Mouse (Mus musculus) erythroid progenitor cell, adult 5-6 weeks (primary cell): ENCODE results near the gene Ptk6. TPM values are rescaled to one million over a fixed set of nuclear protein-coding genes. Genes with fewer than 3 reads are reported as not detected.

Experiments
- ATAC-seq: replicated peaks from 2 replicates; pipeline ENCODE4 v1.8.0; 2016; ENCODE audit warnings: moderate number of reproducible peaks, mild to moderate bottlenecking, moderate TSS enrichment, inconsistent platforms; ENCODE audit not compliant: poor library complexity, low FRiP score, severe bottlenecking
- total RNA-seq, 2 experiments: library from RNA; stranded (forward) in 1 of 2; stranded (reverse) in 1 of 2; fragments of 150-400 nt in 1 of 2; fragments of 186-747, 209-891 nt in 1 of 2; gene quantifications; 2 replicates each; pipeline versions ENCODE4 v1.2.3 to v1.2.4; 2015 to 2017; ENCODE audit warnings: low replicate concordance in 2 of 2

Gene Ptk6
- total RNA-seq, 2 experiments from 2014 or later = not detected

DNA sequence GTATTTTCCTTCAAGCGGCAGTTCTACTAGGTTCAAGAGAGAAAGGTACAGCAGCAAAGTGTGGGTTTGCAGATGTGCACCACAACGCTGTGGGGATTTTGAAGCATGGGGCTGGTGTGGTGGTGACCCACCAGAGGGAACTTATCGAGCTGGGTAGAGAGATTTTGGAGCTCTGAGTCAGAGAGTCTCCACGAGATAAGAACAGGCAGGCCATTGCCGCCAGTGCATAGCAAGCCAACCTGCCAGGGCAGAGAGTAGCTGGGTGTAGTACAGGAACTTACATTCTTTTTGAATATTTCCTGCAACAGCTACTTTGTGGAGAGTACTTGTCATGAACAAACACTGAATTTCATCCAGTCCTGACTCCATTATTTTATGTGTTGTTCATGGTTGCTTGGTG lies 24.1 kb downstream of the Ptk6 start:
- ATAC-seq = no peak

DNA sequence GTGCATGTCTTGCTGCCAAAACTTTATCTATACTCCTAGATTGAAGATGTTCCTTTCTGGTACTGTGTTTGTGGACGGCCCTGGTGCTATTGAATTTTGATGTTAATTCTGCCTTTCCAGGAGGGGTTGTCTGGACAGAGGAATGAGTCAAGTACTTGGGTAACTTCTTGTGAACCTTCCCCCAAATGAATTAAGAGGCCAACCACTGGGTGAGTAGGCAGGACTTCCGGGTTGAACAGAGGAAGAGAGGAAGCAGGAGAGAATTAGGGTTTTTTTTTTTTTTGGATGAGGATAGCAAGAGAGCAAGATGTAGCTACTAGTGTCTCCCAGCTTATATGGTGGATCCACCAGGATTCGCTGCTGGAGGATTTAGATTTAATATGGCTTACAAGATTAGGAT lies 24.6 kb downstream of the Ptk6 start:
- ATAC-seq = no peak

- ATAC-seq = no peak
Measured at GRCm38 (mm10) chr2:181174646-181175045, 27.9 kb downstream of the Ptk6 start.

DNA sequence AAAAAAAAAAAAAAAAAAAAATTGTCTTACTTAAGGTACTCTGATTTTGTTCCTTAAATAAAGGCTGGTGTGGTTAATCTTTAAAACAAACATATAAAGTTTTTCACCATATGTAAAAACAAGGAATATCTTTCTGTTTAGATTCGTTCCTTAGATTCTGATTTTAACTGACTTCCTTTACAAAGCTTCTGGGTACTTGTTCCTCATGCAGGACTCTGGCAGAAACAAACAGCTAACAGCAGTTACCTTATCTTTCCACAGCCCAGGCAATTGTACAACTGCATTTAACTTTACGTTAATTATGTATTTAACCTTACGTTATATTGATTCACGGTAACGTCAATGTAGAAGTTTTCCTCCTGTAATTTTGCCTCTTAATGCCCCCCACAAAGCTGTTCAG lies 36.1 kb downstream of the Ptk6 start:
- ATAC-seq = no peak

DNA sequence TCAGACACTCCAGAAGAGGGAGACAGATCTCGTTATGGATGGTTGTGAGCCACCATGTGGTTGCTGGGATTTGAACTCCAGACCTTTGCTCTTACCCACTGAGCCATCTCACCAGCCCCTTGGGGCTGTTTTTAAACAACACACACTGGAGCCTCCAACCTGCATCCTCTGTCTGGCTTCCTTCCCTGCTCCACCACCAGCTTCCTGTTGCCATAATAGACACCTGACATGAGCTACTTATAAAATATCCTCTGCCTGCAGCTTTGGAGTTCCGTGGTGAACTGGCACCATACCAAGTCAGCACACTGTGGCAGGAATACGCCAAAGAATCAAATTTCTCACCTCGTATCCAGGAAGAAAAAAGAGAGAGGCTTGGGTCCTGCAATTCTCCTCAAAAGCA lies 41.8 kb downstream of the Ptk6 start:
- no peak for ATAC-seq

DNA sequence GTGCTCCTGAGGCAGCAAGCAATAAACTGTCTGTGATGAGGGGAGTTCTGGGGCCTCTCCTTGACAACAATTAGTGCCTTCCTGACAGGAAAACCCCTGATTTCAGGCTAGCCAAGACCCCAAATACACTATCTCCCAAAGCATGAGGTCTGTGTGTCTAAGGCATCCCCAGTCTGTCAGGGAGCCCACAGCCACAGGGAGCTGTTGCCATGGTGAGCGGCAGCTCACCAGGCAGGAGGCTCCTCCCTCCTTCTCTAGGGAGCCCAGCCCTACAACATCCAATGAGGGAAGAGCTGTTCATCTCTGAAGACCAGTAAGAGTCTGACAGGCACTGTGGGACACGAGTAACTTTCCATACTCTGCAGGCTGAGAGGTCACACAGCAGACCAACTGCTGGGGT lies 42.8 kb downstream of the Ptk6 start:
- ATAC-seq = no peak

GRCm38 (mm10) chr2:181159091-181159514 lies 43.5 kb downstream of the Ptk6 start:
- no peak for ATAC-seq

GRCm38 (mm10) chr2:181158471-181158870 lies 44.1 kb downstream of the Ptk6 start:
- no peak for ATAC-seq

DNA sequence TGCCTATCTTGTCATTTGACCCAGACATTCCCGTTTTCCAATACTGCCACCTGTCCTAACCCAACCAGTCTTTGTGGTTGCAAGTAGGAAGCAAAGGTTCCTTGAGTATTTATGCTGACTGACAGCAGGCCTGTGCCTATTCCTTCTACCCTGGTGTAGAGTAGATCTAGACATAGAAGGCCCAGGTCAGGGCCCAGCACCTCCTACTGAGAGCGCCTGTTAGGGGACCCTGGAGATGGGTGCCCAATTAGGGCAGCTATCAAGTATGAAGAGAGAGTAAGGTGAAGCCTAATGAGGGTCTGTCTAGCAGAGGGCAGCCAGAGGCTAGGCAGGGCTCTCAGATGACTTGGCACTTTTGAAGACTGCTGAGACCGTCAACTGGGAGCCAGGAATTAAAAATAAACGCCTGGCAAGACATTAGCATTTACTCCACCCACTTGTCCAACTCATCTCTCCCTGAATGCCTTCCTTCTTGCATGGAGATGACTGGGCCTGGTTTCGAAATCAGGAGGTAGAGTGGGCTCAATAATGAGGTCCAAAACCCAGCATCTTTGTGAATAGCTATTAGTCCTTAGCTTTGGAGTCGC lies 44.8 kb downstream of the Ptk6 start:
- ATAC-seq = no peak

- no peak for ATAC-seq
Measured at GRCm38 (mm10) chr2:181157180-181157579, 45.4 kb downstream of the Ptk6 start.

DNA sequence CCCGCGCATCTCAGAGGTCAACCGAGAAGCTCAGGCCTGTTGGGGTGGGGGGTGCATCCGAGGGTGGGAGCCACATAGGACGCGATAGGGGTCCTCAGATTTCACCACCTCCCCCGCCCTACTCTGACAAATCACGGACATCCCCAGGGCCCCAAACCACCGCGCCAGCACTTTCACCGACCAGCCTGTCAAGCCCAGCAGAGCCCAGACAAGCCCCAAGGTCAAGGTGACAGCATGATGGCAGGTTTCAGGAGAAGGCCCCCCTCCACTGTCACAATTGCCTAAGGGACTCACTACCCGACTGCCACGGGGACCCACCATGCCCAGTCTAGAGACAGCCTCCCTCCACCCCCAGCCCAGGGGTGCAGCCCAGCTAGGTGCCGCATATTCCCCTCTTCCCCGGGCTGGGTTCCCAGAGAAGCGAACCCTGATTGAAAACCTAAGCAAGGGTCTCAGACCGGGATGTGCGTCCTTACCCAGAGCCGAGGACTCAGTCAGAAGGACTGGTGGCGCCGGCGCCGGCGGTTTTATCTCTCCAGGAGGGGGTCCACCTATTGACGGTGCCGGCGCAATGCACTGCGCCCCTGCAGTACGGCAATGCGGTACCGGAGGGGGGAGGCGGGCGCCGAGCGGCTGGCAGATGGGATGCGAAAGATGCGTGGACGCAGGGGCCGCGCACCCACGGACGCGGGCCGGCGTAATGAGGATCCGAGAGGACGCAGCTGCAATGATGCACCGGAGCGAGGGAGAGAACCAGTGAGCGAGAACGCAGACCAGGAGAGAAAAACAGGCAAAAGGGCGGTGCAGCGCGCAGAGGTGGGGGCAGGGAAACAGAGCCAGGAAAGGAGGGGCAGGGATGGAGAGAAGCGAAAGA lies 46.1 kb downstream of the Ptk6 start, which contains the start of gene Eef1a2:
TSS of gene Eef1a2 (minus strand) at position 767 of the 874 bp plus-strand sequence.
- ATAC-seq = no peak

- no peak for ATAC-seq
Measured at GRCm38 (mm10) chr2:181155801-181156200, 46.8 kb downstream of the Ptk6 start.

DNA sequence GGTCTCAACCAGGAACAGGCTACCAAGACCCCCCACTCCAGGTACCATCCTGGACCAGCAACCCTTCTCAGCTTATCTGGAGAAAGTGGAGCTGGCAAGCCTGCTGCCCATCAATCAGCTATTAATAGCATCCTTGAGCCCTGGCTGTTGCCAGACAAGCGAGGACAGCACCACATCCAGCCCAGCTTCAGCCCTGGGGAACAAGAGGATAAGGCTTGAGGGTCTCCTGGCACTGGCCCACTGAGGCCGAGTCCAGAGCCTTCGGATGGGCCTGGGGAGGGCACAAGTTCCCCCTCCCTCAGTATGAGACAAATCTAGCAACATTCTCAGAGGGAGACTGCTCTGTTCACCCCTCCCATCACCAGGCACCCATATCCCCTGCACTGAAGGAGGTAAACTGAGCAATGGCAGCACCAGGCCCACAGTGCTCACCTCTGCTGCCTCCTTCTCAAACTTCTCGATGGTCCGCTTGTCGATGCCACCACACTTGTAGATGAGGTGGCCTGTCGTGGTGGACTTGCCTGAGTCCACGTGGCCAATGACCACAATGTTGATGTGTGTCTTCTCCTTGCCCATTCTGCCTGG lies 47.7 kb downstream of the Ptk6 start:
- no peak for ATAC-seq

DNA sequence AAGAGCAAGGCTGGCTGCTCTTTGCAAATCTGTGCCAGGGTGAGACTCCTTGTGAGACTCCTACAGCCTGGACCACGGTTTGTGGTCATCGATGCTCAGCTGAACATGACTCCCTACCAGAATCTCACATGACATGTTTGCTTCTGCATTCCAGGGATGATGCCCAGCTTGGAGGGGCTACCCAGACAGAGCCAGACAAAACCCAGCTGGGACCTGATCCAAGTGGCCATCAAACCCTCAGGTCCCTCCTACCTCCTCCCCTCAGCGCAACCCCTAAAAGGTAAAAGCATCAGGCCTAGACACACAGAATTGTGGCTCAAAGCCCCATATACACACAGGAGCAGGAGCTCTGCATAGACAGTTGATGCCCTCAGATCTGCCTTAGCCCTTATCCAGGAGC lies 48.2 kb downstream of the Ptk6 start:
- ATAC-seq = no peak

GRCm38 (mm10) chr2:181153837-181154236 lies 48.8 kb downstream of the Ptk6 start:
- ATAC-seq = no peak

DNA sequence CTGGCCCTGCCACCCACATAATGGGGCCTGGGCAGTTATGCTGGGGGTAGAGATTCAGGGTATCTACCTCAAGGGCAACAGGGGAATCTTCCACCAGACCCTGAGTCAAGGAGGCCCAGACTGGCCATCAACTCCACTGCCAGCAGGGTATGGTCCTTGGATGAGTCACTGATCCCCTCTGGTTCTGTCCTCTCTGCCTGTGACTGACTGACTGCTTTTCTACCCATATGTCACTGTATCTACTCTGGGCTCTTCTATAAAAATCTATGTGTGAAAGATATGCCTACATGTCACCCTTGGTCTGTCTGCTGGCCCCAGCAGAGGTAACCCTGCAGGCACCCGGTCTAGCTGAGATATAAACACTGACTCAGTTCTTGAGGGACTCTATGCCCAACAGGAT lies 49.5 kb downstream of the Ptk6 start:
- no peak for ATAC-seq

- ATAC-seq = no peak
Measured at GRCm38 (mm10) chr2:181152701-181153100, 49.9 kb downstream of the Ptk6 start.

GRCm38 (mm10) chr2:181150281-181150680 lies 52.3 kb downstream of the Ptk6 start:
- no peak for ATAC-seq

GRCm38 (mm10) chr2:181148318-181148955 lies 54.2 kb downstream of the Ptk6 start:
- no peak for ATAC-seq

GRCm38 (mm10) chr2:181147546-181148317 lies 54.9 kb downstream of the Ptk6 start:
- no peak for ATAC-seq
